Mouse (Mus musculus): ENCODE measurements around the gene Coq9. TPM values are rescaled to one million over a fixed set of nuclear protein-coding genes. Genes with fewer than 3 reads are reported as not detected.
"Not testable (repeated sequence)": the region's sequence is repeated elsewhere in the genome, so short reads cannot be mapped to it uniquely, and the experiment has no call there.

Coq9 gene
- polyA plus RNA-seq, 1 experiment from 2014 or later, result 51.4 TPM

- TF ChIP-seq CTCF (IDR thresholded peaks at IDR 0.05), result no peak
- Histone ChIP-seq H3K4me2 (replicated peaks; ENCODE audit: low read depth, low read length) (no peak overlapping the region), H3K27ac (ENCODE audit: low read length) (no peak overlapping the region), H3K4me3 (ENCODE audit: low read depth, low read length) (no peak overlapping the region), H3K4me1 (ENCODE audit: insufficient read depth, low read depth, low read length) (no peaks in the 10 kb centered on the region), H3K9me3 (ENCODE audit: low read length) (no peaks in the 10 kb centered on the region), H3K9ac (replicated peaks; ENCODE audit: low read depth) (no peak overlapping the region), H3K27me3 (replicated peaks; ENCODE audit: insufficient read depth, low read length) (no peaks in the 10 kb centered on the region), H3K36me3 (ENCODE audit: insufficient read depth, low read length) (peaks cover 32% of the 10 kb centered on the region)
- no peak for ATAC-seq
- no peak for DNase-seq (ENCODE audit: low spot score)
- WGBS, result 92% methylated on average over 5 of the region's 5 CpGs
Observed at GRCm38 (mm10) chr8:94850049-94850448, 11.9 kb downstream of the Coq9 start.

GRCm38 (mm10) chr8:94854761-94855160 is 16.6 kb downstream of the Coq9 start:
- peaks cover 27% of the 10 kb centered on the region for H3K36me3 ChIP-seq (ENCODE audit: insufficient read depth, low read length)
- not testable (repeated sequence) for H3K4me1 ChIP-seq (ENCODE audit: insufficient read depth, low read depth, low read length); H3K9me3 ChIP-seq (ENCODE audit: low read length); H3K27me3 ChIP-seq (replicated peaks; ENCODE audit: insufficient read depth, low read length); H3K27ac ChIP-seq (ENCODE audit: low read length); ATAC-seq; DNase-seq (ENCODE audit: low spot score); H3K4me2 ChIP-seq (replicated peaks; ENCODE audit: low read depth, low read length); H3K4me3 ChIP-seq (ENCODE audit: low read depth, low read length); H3K9ac ChIP-seq (replicated peaks; ENCODE audit: low read depth)
- 89% methylated on average over 11 of the region's 11 CpGs for WGBS

GRCm38 (mm10) chr8:94857011-94857345 is 18.9 kb downstream of the Coq9 start:
- DNase-seq (ENCODE audit: low spot score), result no peak
- no peak for ATAC-seq
- TF ChIP-seq CTCF (IDR thresholded peaks at IDR 0.05) (no peak), EP300 (IDR thresholded peaks at IDR 0.05) (no peak)
- no peak overlapping the region for H3K4me3 ChIP-seq (ENCODE audit: low read depth, low read length)
- no peak overlapping the region for H3K4me2 ChIP-seq (replicated peaks; ENCODE audit: low read depth, low read length)
- H3K27me3 ChIP-seq (replicated peaks; ENCODE audit: insufficient read depth, low read length), result no peaks in the 10 kb centered on the region
- 26% methylated on average over 5 of the region's 5 CpGs for WGBS
- no peak overlapping the region for H3K9ac ChIP-seq (replicated peaks; ENCODE audit: low read depth)
- H3K4me1 ChIP-seq (ENCODE audit: insufficient read depth, low read depth, low read length), result no peaks in the 10 kb centered on the region; the same call in 1 of the 2 replicates
- no peak overlapping the region for H3K27ac ChIP-seq (ENCODE audit: low read length)
- H3K9me3 ChIP-seq (ENCODE audit: low read length), result no peaks in the 10 kb centered on the region
- peaks cover 15% of the 10 kb centered on the region for H3K36me3 ChIP-seq (ENCODE audit: insufficient read depth, low read length)

GRCm38 (mm10) chr8:94857346-94858173 is 19.4 kb downstream of the Coq9 start, which contains the start of gene Polr2c:
TSS of gene Polr2c (plus strand) at chr8:94857450.
- Histone ChIP-seq H3K4me1 (ENCODE audit: insufficient read depth, low read depth, low read length) (no peaks in the 10 kb centered on the region; the same call in 1 of the 2 replicates), H3K27ac (ENCODE audit: low read length) (peak within 1 kb of the TSS; percentile 43; the same call in 1 of the 2 replicates), H3K36me3 (ENCODE audit: insufficient read depth, low read length) (peaks cover 13% of the 10 kb centered on the region), H3K4me3 (ENCODE audit: low read depth, low read length) (peak within 1 kb of the TSS; percentile 89), H3K27me3 (replicated peaks; ENCODE audit: insufficient read depth, low read length) (no peaks in the 10 kb centered on the region), H3K9me3 (ENCODE audit: low read length) (no peaks in the 10 kb centered on the region), H3K9ac (replicated peaks; ENCODE audit: low read depth) (peak within 1 kb of the TSS; percentile 96), H3K4me2 (replicated peaks; ENCODE audit: low read depth, low read length) (peak within 1 kb of the TSS; percentile 87)
- peak; percentile 90 for TF ChIP-seq CTCF (IDR thresholded peaks at IDR 0.05)
- TF ChIP-seq EP300 (IDR thresholded peaks at IDR 0.05), result no peak; the same call in 1 of the 2 replicates
- peak; percentile 85 for DNase-seq (ENCODE audit: low spot score)
- peak; percentile 87 for ATAC-seq
- 2% methylated on average over 65 of the region's 68 CpGs for WGBS

DNA sequence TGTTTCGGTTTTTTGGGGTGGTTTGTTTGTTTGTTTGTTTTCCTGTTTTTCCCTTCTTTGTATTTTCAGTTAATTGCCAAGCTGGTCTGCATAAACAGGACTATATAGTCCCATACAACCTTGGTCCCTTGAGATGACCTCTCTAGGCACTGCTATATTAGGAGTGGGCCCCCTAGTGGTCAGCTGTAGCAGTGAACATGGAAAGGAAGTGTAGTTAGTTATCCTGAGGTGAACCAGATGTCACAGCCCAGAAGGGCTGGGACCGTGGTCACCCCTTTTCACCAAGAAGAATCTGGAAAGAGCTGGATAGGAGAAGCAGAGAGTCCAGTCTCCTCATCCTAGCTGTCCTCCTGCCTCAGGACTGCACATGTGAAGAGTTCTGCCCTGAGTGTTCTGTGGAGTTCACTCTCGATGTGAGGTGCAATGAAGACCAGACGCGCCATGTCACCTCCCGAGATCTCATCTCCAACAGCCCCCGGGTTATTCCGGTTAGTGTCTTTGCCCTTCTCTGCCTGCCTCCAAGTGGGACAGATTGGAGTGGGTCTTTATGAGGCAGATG is 23.3 kb downstream of the Coq9 start:
- Histone ChIP-seq H3K4me1 (ENCODE audit: insufficient read depth, low read depth, low read length) (no peaks in the 10 kb centered on the region; the same call in 1 of the 2 replicates), H3K4me2 (replicated peaks; ENCODE audit: low read depth, low read length) (no peak overlapping the region), H3K9me3 (ENCODE audit: low read length) (no peaks in the 10 kb centered on the region), H3K36me3 (ENCODE audit: insufficient read depth, low read length) (peaks cover 28% of the 10 kb centered on the region), H3K9ac (replicated peaks; ENCODE audit: low read depth) (no peak overlapping the region), H3K27me3 (replicated peaks; ENCODE audit: insufficient read depth, low read length) (no peaks in the 10 kb centered on the region), H3K27ac (ENCODE audit: low read length) (no peak overlapping the region), H3K4me3 (ENCODE audit: low read depth, low read length) (no peak overlapping the region)
- peak; percentile 77 for DNase-seq (ENCODE audit: low spot score)
- 0 out of 2 replicates have a peak, but pooled peaks have one; percentile 33 for ATAC-seq
- TF ChIP-seq CTCF (IDR thresholded peaks at IDR 0.05) (peak; percentile 93), EP300 (IDR thresholded peaks at IDR 0.05) (no peak)
- WGBS, result 71% methylated on average over 8 of the region's 8 CpGs

- Histone ChIP-seq H3K9ac (replicated peaks; ENCODE audit: low read depth) (no peak overlapping the region), H3K4me3 (ENCODE audit: low read depth, low read length) (no peak overlapping the region), H3K4me1 (ENCODE audit: insufficient read depth, low read depth, low read length) (no peaks in the 10 kb centered on the region; the same call in 1 of the 2 replicates), H3K27me3 (replicated peaks; ENCODE audit: insufficient read depth, low read length) (no peaks in the 10 kb centered on the region), H3K9me3 (ENCODE audit: low read length) (no peaks in the 10 kb centered on the region), H3K27ac (ENCODE audit: low read length) (no peak overlapping the region), H3K36me3 (ENCODE audit: insufficient read depth, low read length) (peaks cover 33% of the 10 kb centered on the region), H3K4me2 (replicated peaks; ENCODE audit: low read depth, low read length) (no peak overlapping the region)
- ATAC-seq, result peak; percentile 67
- peak; percentile 29; the same call in 1 of the 2 replicates for TF ChIP-seq EP300 (IDR thresholded peaks at IDR 0.05)
- no peak for TF ChIP-seq CTCF (IDR thresholded peaks at IDR 0.05)
- WGBS, result 74% methylated on average over 12 of the region's 12 CpGs
- DNase-seq (ENCODE audit: low spot score), result peak; percentile 44
Observed at GRCm38 (mm10) chr8:94862487-94863220, 24.5 kb downstream of the Coq9 start.

Measured in lung, postnatal 0 days (tissue).